Mouse (Mus musculus) hindlimb bud, embryonic 11.5 days (tissue): ENCODE measurements around the gene Gpha2.
A peak's percentile ranks its signal among the peaks of the same experiment; 100 is the strongest.

Experiments
- DNase-seq: peaks from one replicate; pipeline ENCODE4 v3.0.0-alpha.2; 2012; ENCODE audit warnings: low read depth, low spot score; ENCODE audit errors: extremely low spot score

Gpha2 gene

GRCm38 (mm10) chr19:6241274-6242107 is 15.3 kb downstream of the Gpha2 start, which contains the start of gene Atg2a:
Gene Atg2a, plus strand, starts transcription at chr19:6241668.
- DNase-seq: peak; percentile 99

GRCm38 (mm10) chr19:6242281-6242680 is 16.1 kb downstream of the Gpha2 start:
- DNase-seq: no peak

GRCm38 (mm10) chr19:6243226-6243625 is 17.0 kb downstream of the Gpha2 start:
- no peak for DNase-seq

- DNase-seq: no peak
Observed at GRCm38 (mm10) chr19:6245806-6246205, 19.6 kb downstream of the Gpha2 start.

GRCm38 (mm10) chr19:6247526-6248300 is 21.5 kb downstream of the Gpha2 start:
- DNase-seq: no peak

- DNase-seq: no peak
Observed at GRCm38 (mm10) chr19:6253021-6253420, 26.8 kb downstream of the Gpha2 start.

GRCm38 (mm10) chr19:6260428-6260827 is 34.2 kb downstream of the Gpha2 start:
- DNase-seq: no peak

- DNase-seq: no peak
Observed at GRCm38 (mm10) chr19:6260946-6261345, 34.8 kb downstream of the Gpha2 start.

- DNase-seq: no peak
Observed at GRCm38 (mm10) chr19:6261379-6261778, 35.2 kb downstream of the Gpha2 start.

- no peak for DNase-seq
Observed at GRCm38 (mm10) chr19:6262222-6262621, 36.0 kb downstream of the Gpha2 start.

- no peak for DNase-seq
Observed at GRCm38 (mm10) chr19:6262839-6263433, 36.8 kb downstream of the Gpha2 start.

- no peak for DNase-seq
Observed at GRCm38 (mm10) chr19:6264200-6264599, 38.0 kb downstream of the Gpha2 start.

GRCm38 (mm10) chr19:6264945-6265344 is 38.8 kb downstream of the Gpha2 start:
- no peak for DNase-seq

GRCm38 (mm10) chr19:6265727-6266182 is 39.6 kb downstream of the Gpha2 start:
- no peak for DNase-seq

- DNase-seq: no peak
Observed at GRCm38 (mm10) chr19:6267306-6268169, 41.4 kb downstream of the Gpha2 start.

GRCm38 (mm10) chr19:6268170-6268528 is 42.0 kb downstream of the Gpha2 start:
- peak; percentile 90 for DNase-seq

- DNase-seq: no peak
Observed at GRCm38 (mm10) chr19:6268670-6269132, 42.5 kb downstream of the Gpha2 start.

GRCm38 (mm10) chr19:6269798-6270475 is 43.8 kb downstream of the Gpha2 start:
- no peak for DNase-seq

GRCm38 (mm10) chr19:6270661-6271060 is 44.5 kb downstream of the Gpha2 start:
- no peak for DNase-seq

GRCm38 (mm10) chr19:6271206-6271605 is 45.0 kb downstream of the Gpha2 start:
- no peak for DNase-seq
